Mouse (Mus musculus) midbrain, embryonic 13.5 days (tissue): ENCODE data around the gene Mob3a. TPM values are rescaled to one million over a fixed set of nuclear protein-coding genes. Genes with fewer than 3 reads are reported as not detected.

ENCODE experiments used
- ATAC-seq: fragments of 200-750 bp; cut with Nextera tagmentation; 2 replicates; pipeline ENCODE4 v1.8.0; 2017; ENCODE audit warnings: mild to moderate bottlenecking, moderate TSS enrichment, moderate library complexity
- H3K27ac ChIP-seq: fragments of 300-500 bp; sonication (generic); 2 replicates; pipeline ENCODE4 v1.5.1; 2015; ENCODE audit warnings: inconsistent platforms, mild to moderate bottlenecking, moderate library complexity
- H3K27me3 ChIP-seq: fragments of 300-500 bp; sonication (generic); 2 replicates; pipeline ENCODE4 v1.6.1; 2015; ENCODE audit warnings: mild to moderate bottlenecking, inconsistent platforms
- H3K36me3 ChIP-seq: fragments of 300-500 bp; sonication (generic); 2 replicates; pipeline ENCODE4 v1.6.1; 2015; ENCODE audit warnings: mild to moderate bottlenecking, inconsistent platforms
- H3K4me1 ChIP-seq: fragments of 300-500 bp; sonication (generic); replicated peaks from 2 replicates; pipeline ENCODE4 v1.6.1; 2015; ENCODE audit warnings: inconsistent platforms
- H3K4me2 ChIP-seq: fragments of 300-500 bp; sonication (generic); replicated peaks from 2 replicates; pipeline ENCODE4 v1.6.1; 2015; ENCODE audit warnings: moderate library complexity, mild to moderate bottlenecking, inconsistent platforms
- H3K4me3 ChIP-seq: fragments of 300-500 bp; sonication (generic); replicated peaks from 2 replicates; pipeline ENCODE4 v1.5.1; 2015; ENCODE audit warnings: mild to moderate bottlenecking, inconsistent platforms
- H3K9ac ChIP-seq: fragments of 300-500 bp; sonication (generic); replicated peaks from 2 replicates; pipeline ENCODE4 v1.6.1; 2015; ENCODE audit warnings: mild to moderate bottlenecking, inconsistent platforms
- H3K9me3 ChIP-seq: fragments of 300-500 bp; sonication (generic); 2 replicates; pipeline ENCODE4 v1.6.1; 2016; ENCODE audit warnings: mild to moderate bottlenecking, inconsistent platforms
- WGBS: fragments of 180-500 bp; shearing (Covaris S2); methylation state at CpG from one replicate; pipeline ENCODE4 v1.1.7; 2015; 5-methylcytosine and 5-hydroxymethylcytosine counted together
- polyA plus RNA-seq: library from polyadenylated mRNA; unstranded; fragments of >200 nt; fragmentation: Nextera tagmentation; extraction: Ambion mirVana; gene quantifications from 2 replicates; pipeline ENCODE4 v1.2.1, GENCODE M21; 2015

Mob3a gene
- polyA plus RNA-seq, 1 experiment from 2014 or later, result 58.3 TPM

- Histone ChIP-seq H3K27ac (0 out of 2 replicates have a peak overlapping the region, but pooled peaks have one; percentile 10), H3K4me2 (no peak overlapping the region)
Measured at GRCm38 (mm10) chr10:80665016-80665380, 36.8 kb downstream of the Mob3a start.

GRCm38 (mm10) chr10:80664197-80665015, 37.4 kb downstream of the Mob3a start:
- H3K4me3 ChIP-seq, result no peak overlapping the region
- no peaks in the 10 kb centered on the region for H3K9me3 ChIP-seq
- H3K9ac ChIP-seq, result no peak overlapping the region
- 0 out of 2 replicates have a peak, but pooled peaks cover 9% of the 10 kb centered on the region for H3K4me1 ChIP-seq
- H3K36me3 ChIP-seq, result peaks cover 43% of the 10 kb centered on the region
- H3K27me3 ChIP-seq, result no peaks in the 10 kb centered on the region
- 0 out of 2 replicates have a peak, but pooled peaks have one; percentile 37 for ATAC-seq
- no peak overlapping the region for H3K4me2 ChIP-seq
- H3K27ac ChIP-seq, result peak overlapping the region; percentile 10; the same call in 1 of the 2 replicates
- WGBS, result 54% methylated on average over 16 of the region's 16 CpGs

More at GRCm38 (mm10) chr10:80665016-80665380, 36.8 kb downstream of the Mob3a start:
- Histone ChIP-seq H3K9me3 (no peaks in the 10 kb centered on the region), H3K27me3 (no peaks in the 10 kb centered on the region), H3K4me1 (0 out of 2 replicates have a peak, but pooled peaks cover 7% of the 10 kb centered on the region), H3K4me3 (no peak overlapping the region), H3K36me3 (peaks cover 48% of the 10 kb centered on the region), H3K9ac (no peak overlapping the region)
- 26% methylated on average over 10 of the region's 10 CpGs for WGBS
- no peak for ATAC-seq

GRCm38 (mm10) chr10:80663485-80664196, 38.1 kb downstream of the Mob3a start:
- no peak for ATAC-seq
- Histone ChIP-seq H3K4me1 (0 out of 2 replicates have a peak, but pooled peaks cover 10% of the 10 kb centered on the region), H3K4me3 (no peak overlapping the region), H3K4me2 (no peak overlapping the region), H3K27ac (no peak overlapping the region; the same call in 1 of the 2 replicates), H3K9me3 (no peaks in the 10 kb centered on the region), H3K9ac (no peak overlapping the region), H3K36me3 (peaks cover 35% of the 10 kb centered on the region), H3K27me3 (no peaks in the 10 kb centered on the region)
- WGBS, result 75% methylated on average over 5 of the region's 5 CpGs

- H3K36me3 ChIP-seq, result peaks cover 10% of the 10 kb centered on the region
- peaks cover 18% of the 10 kb centered on the region for H3K4me1 ChIP-seq
- no peaks in the 10 kb centered on the region for H3K27me3 ChIP-seq
- H3K27ac ChIP-seq, result no peak overlapping the region
- no peak for ATAC-seq
- H3K9me3 ChIP-seq, result no peaks in the 10 kb centered on the region
- 35% methylated on average over 5 of the region's 5 CpGs for WGBS
- no peak overlapping the region for H3K4me2 ChIP-seq
- H3K4me3 ChIP-seq, result no peak overlapping the region
- no peak overlapping the region for H3K9ac ChIP-seq
Measured at GRCm38 (mm10) chr10:80661149-80661548, 40.6 kb downstream of the Mob3a start.

GRCm38 (mm10) chr10:80659213-80659612, 42.6 kb downstream of the Mob3a start:
- H3K27me3 ChIP-seq, result no peaks in the 10 kb centered on the region
- no peak overlapping the region for H3K4me3 ChIP-seq
- H3K4me1 ChIP-seq, result peaks cover 30% of the 10 kb centered on the region
- no peaks in the 10 kb centered on the region for H3K36me3 ChIP-seq
- H3K9me3 ChIP-seq, result no peaks in the 10 kb centered on the region
- ATAC-seq, result no peak
- no peak overlapping the region for H3K9ac ChIP-seq
- H3K4me2 ChIP-seq, result peak overlapping the region; percentile 6; the same call in 1 of the 2 replicates
- 15% methylated on average over 10 of the region's 10 CpGs for WGBS
- no peak overlapping the region for H3K27ac ChIP-seq

- H3K27ac ChIP-seq, result no peak overlapping the region
- WGBS, result 72% methylated on average over 4 of the region's 4 CpGs
- no peak overlapping the region for H3K4me2 ChIP-seq
- peaks cover 33% of the 10 kb centered on the region for H3K4me1 ChIP-seq
- no peaks in the 10 kb centered on the region for H3K9me3 ChIP-seq
- H3K27me3 ChIP-seq, result no peaks in the 10 kb centered on the region
- no peak overlapping the region for H3K4me3 ChIP-seq
- no peak for ATAC-seq
- no peaks in the 10 kb centered on the region for H3K36me3 ChIP-seq
- H3K9ac ChIP-seq, result no peak overlapping the region
Measured at GRCm38 (mm10) chr10:80658841-80659202, 43.0 kb downstream of the Mob3a start.

- no peak overlapping the region for H3K27ac ChIP-seq
- no peak for ATAC-seq
- 88% methylated on average over 14 of the region's 14 CpGs for WGBS
Measured at GRCm38 (mm10) chr10:80658194-80658840, 43.5 kb downstream of the Mob3a start.

GRCm38 (mm10) chr10:80656863-80657623, 44.7 kb downstream of the Mob3a start, which contains the start of gene Btbd2:
TSS of gene Btbd2 (minus strand) at chr10:80657071.
- 20% methylated on average over 15 of the region's 15 CpGs for WGBS
- Histone ChIP-seq H3K9me3 (no peaks in the 10 kb centered on the region), H3K4me1 (peaks cover 34% of the 10 kb centered on the region), H3K4me2 (peak within 1 kb of the TSS; percentile 79), H3K27ac (peak within 1 kb of the TSS; percentile 90), H3K27me3 (no peaks in the 10 kb centered on the region), H3K9ac (peak within 1 kb of the TSS; percentile 96), H3K4me3 (peak within 1 kb of the TSS; percentile 91), H3K36me3 (peaks cover 4% of the 10 kb centered on the region)
- ATAC-seq, result peak; percentile 51

More at GRCm38 (mm10) chr10:80658194-80658840, 43.5 kb downstream of the Mob3a start:
- Histone ChIP-seq H3K9me3 (no peaks in the 10 kb centered on the region), H3K9ac (no peak overlapping the region), H3K4me1 (peaks cover 32% of the 10 kb centered on the region), H3K36me3 (no peaks in the 10 kb centered on the region), H3K4me2 (no peak overlapping the region), H3K4me3 (no peak overlapping the region), H3K27me3 (no peaks in the 10 kb centered on the region)

GRCm38 (mm10) chr10:80656130-80656862, 45.5 kb downstream of the Mob3a start:
- peak overlapping the region; percentile 96 for H3K9ac ChIP-seq
- peaks cover 7% of the 10 kb centered on the region for H3K36me3 ChIP-seq
- H3K4me3 ChIP-seq, result peak overlapping the region; percentile 91
- peak; percentile 87 for ATAC-seq
- H3K9me3 ChIP-seq, result no peaks in the 10 kb centered on the region
- WGBS, result under 1% methylated on average over 70 of the region's 72 CpGs
- peak overlapping the region; percentile 79 for H3K4me2 ChIP-seq
- peaks cover 35% of the 10 kb centered on the region for H3K4me1 ChIP-seq
- no peaks in the 10 kb centered on the region for H3K27me3 ChIP-seq
- H3K27ac ChIP-seq, result peak overlapping the region; percentile 90

- H3K36me3 ChIP-seq, result peaks cover 9% of the 10 kb centered on the region
- ATAC-seq, result peak; percentile 75
- WGBS, result 6% methylated on average over 11 of the region's 12 CpGs
- no peaks in the 10 kb centered on the region for H3K27me3 ChIP-seq
- peak overlapping the region; percentile 96 for H3K9ac ChIP-seq
- H3K4me2 ChIP-seq, result peak overlapping the region; percentile 79
- H3K9me3 ChIP-seq, result no peaks in the 10 kb centered on the region
- H3K4me1 ChIP-seq, result peaks cover 35% of the 10 kb centered on the region
- peak overlapping the region; percentile 91 for H3K4me3 ChIP-seq
- peak overlapping the region; percentile 90 for H3K27ac ChIP-seq
Measured at GRCm38 (mm10) chr10:80655406-80656129, 46.2 kb downstream of the Mob3a start.
